Mouse (Mus musculus) liver, embryonic 13.5 days (tissue): ENCODE data around the gene Pilrb2. TPM values are rescaled to one million over a fixed set of nuclear protein-coding genes. Genes with fewer than 3 reads are reported as not detected.

Source experiments
- polyA plus RNA-seq: library from polyadenylated mRNA; unstranded; fragments of >200 nt; fragmentation: Nextera tagmentation; extraction: Ambion mirVana; gene quantifications from 2 replicates; pipeline ENCODE4 v1.2.1, GENCODE M21; 2015

Pilrb2 gene
- polyA plus RNA-seq, 1 experiment from 2014 or later, result 1.6 TPM

Other genes starting within 250 kb of the Pilrb2 start
- gene Fbxo24, start 242.8 kb downstream of the Pilrb2 start, polyA plus RNA-seq, result 0.08 TPM in 1 of 2 replicates, not detected in the other
- gene Lrch4, start 242.7 kb downstream of the Pilrb2 start, polyA plus RNA-seq, result 24.8 and 32.0 TPM in 2 replicates
- gene Gm20605, start 242.6 kb downstream of the Pilrb2 start, polyA plus RNA-seq, result 3.4 and 4.1 TPM in 2 replicates
- 2.8 and 3.4 TPM in 2 replicates for gene Sap25, start 230.5 kb downstream of the Pilrb2 start, polyA plus RNA-seq
- gene Irs3, start 226.1 kb downstream of the Pilrb2 start, polyA plus RNA-seq, result 0.13 TPM in 1 of 2 replicates, not detected in the other
- 32.1 and 37.8 TPM in 2 replicates for gene Agfg2, start 187.1 kb downstream of the Pilrb2 start, polyA plus RNA-seq
- gene Nyap1, start 130.2 kb downstream of the Pilrb2 start, polyA plus RNA-seq, result 0.17 and 0.19 TPM in 2 replicates
- 66.8 and 69.1 TPM in 2 replicates for gene Tsc22d4, start 126.1 kb downstream of the Pilrb2 start, polyA plus RNA-seq
- 17.8 and 20.1 TPM in 2 replicates for gene Ppp1r35, start 93.0 kb downstream of the Pilrb2 start, polyA plus RNA-seq
- gene Mepce, start 84.2 kb downstream of the Pilrb2 start, polyA plus RNA-seq, result 4.5 and 4.9 TPM in 2 replicates
- gene Zcwpw1, start 84.0 kb downstream of the Pilrb2 start, polyA plus RNA-seq, result 3.5 and 4.8 TPM in 2 replicates
- 1.4 and 1.8 TPM in 2 replicates for gene Pilra, start 35.5 kb downstream of the Pilrb2 start, polyA plus RNA-seq
- gene Pilrb1, start 13.7 kb downstream of the Pilrb2 start, polyA plus RNA-seq, result 2.1 TPM in 2 replicates
- gene Cyp3a13, start 49.8 kb upstream of the Pilrb2 start, polyA plus RNA-seq, result 1.5 and 1.8 TPM in 2 replicates
- 0.03 TPM in 1 of 2 replicates, not detected in the other for gene Gjc3, start 91.3 kb upstream of the Pilrb2 start, polyA plus RNA-seq
- 0.38 and 0.44 TPM in 2 replicates for gene Azgp1, start 109.7 kb upstream of the Pilrb2 start, polyA plus RNA-seq
- gene Smok3a, start 149.4 kb upstream of the Pilrb2 start, polyA plus RNA-seq, result not detected in 2 replicates
- gene Smok3b, start 149.6 kb upstream of the Pilrb2 start, polyA plus RNA-seq, result not detected in 2 replicates
- not detected in 2 replicates for gene Smok3c, start 181.4 kb upstream of the Pilrb2 start, polyA plus RNA-seq
- gene Zkscan1, start 213.3 kb upstream of the Pilrb2 start, polyA plus RNA-seq, result 3.8 and 5.2 TPM in 2 replicates
- gene Zscan21, start 245.1 kb upstream of the Pilrb2 start, polyA plus RNA-seq, result 15.4 and 16.0 TPM in 2 replicates